Mouse (Mus musculus) kidney, adult 9 months (tissue): Measurements from ENCODE around the gene Rhot2.
A peak's percentile ranks its signal among the peaks of the same experiment; 100 is the strongest.

Source experiments
- DNase-seq: peaks from one replicate; pipeline ENCODE4 v3.0.0; 2022

Rhot2 gene

GRCm38 (mm10) chr17:25844396-25844901, at the start of gene Rhot2:
Gene Rhot2, minus strand, starts transcription at chr17:25844851.
- DNase-seq = peak; percentile 97

DNA sequence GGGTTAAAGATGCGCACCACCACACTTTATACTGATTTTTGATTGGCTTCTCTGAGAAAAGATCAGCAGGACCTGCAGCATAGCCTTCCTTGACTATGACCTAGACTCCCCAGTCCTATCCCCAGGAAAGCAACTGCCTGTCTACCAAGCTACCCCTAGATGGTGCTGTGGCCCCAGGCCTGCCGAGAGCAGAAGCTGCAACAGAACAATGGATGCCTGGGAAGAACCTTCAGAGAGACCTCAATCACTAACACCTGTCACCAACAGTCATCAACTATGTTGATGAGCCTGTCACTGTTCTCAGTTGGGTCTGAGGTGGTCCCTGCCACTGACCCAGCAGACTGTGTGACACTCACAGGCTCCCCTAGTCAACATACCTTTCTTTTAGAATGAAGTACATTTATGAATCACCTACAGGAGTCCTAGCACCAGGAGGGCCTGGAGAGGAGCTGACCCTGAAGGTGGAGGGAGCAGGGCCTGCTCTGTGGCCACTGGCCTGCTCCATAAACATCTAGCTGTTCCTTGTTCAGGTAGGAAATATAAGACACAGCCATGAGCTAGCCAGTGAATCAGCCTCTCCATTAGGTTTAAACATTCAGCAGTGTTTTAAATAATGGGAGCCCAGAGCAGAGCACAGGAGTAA, 49.4 kb upstream of the Rhot2 start:
- DNase-seq = peak; percentile 80

GRCm38 (mm10) chr17:25888837-25889236, 44.2 kb upstream of the Rhot2 start:
- DNase-seq = no peak

GRCm38 (mm10) chr17:25887467-25887866, 42.8 kb upstream of the Rhot2 start:
- no peak for DNase-seq

DNA sequence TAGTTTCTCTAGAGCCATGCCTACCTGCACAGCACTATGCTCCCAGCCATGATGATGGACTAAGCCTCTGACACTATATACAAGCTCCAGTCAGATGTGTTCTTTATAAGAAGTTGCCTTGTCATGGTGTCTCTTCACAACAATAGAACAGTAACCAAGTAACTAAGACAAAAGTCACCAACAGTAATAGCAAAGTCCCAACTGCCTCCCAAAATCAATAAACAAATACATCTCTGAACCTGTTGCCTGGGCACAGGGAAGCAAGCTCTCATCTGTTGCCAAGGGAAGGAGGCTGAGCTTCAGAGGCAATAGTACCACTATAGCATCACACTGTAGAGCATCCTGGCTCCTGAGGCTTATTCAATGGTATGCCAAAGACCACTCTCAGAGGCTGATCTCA, 42.2 kb upstream of the Rhot2 start:
- DNase-seq = no peak

- peak; percentile 43 for DNase-seq
These were observed 41.0 kb upstream of the Rhot2 start for GRCm38 (mm10) chr17:25885636-25886035.

GRCm38 (mm10) chr17:25883824-25884223, 39.2 kb upstream of the Rhot2 start:
- DNase-seq = no peak

GRCm38 (mm10) chr17:25883268-25883667, 38.6 kb upstream of the Rhot2 start:
- DNase-seq = no peak

DNA sequence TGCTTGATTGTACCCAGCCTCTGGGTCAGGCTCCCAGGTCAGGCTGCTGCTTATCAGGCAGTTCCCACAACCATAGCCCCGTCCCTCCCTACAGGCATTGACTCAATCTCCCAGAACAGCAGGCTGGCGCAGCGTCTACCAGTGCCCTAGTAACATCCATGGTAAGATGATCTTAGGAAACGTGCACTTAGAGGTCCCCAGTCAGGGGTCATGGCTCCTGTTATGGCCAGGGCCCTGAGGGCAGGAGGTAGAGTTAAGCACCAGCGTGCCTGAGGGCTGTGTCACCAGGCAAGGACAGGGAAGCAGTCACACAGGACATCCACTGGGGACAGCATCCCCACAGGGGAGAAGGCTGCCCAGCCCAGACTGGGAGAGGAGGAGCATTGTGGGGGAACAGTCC, 37.7 kb upstream of the Rhot2 start:
- DNase-seq = peak; percentile 18

GRCm38 (mm10) chr17:25881691-25882090, 37.0 kb upstream of the Rhot2 start:
- DNase-seq = peak; percentile 27

DNA sequence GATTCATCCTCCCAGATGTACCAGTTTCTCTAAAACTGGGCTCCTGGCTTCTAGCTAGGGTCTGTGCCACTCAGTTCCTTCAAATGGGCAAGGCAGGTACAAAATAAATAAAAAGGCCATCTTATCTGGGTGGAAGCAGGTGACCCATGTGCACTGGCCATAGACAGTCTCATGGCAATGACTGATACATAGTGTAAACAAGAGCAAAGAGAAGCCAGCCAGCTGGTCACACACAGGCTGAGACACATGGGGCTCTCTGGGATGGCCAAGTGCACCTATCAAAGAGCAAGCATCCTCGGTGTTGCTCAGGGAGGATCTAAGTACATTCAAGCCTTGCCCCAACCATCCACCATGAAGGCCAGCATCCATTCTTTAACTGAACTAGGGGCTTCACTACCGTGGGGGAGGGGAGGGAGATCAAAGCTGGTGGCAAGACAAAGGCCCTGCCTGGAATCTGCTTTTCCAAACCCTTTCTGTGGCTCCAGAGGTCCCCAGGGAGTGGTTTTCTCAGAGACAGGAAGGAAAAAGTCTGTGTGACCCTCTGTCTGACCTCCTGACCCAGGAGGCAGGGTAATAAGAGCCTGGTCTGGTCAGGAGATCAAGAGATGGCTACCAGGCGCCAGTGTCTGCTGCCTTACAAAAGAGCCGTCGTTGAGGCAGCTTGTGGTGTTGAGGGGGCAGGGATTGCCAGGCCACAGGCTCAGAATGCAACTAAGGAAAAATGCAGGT, 36.4 kb upstream of the Rhot2 start:
- DNase-seq = peak; percentile 53

GRCm38 (mm10) chr17:25880196-25880910, 35.7 kb upstream of the Rhot2 start, which contains the start of gene Wfikkn1:
Gene Wfikkn1, minus strand, starts transcription at chr17:25880858.
- peak; percentile 31 for DNase-seq

DNA sequence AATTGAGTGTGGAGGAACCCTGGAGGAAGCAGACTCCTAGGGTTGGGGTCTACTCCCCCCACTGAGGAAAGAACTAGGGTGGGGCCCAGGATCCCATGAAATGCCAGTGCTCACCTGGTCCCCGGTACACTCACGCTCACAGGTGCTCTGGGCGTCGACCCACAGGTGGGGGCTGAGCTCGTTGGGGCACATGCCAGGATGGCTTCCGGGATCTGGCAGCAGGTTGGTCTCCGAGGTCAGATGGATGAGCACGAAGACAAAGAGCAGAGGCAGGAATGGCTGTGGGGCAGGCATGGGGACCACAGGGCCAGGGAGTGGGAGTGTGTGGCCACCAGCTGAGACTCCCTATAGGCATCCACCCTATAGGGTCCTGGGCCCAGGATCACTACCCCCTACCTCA, 35.1 kb upstream of the Rhot2 start:
- peak; percentile 24 for DNase-seq

DNA sequence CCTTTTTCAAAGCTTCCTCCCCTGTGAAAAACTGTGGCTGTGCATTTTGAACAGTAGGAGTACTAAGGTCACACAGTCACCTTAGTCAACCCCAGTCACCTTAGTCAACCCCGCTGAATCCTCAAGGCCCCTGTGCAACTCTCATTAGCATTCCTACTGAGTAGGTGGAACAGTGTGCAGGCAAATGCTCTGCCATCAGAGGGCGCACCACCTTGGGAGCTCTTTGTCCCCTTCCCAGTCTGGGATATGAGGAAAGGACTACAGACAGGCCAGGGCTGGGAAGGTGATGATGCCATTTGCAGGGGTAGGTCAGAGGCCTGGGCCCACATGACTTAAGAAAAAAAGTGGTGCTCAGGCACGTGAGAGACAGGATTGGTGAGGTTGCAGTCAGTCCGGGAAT, 34.6 kb upstream of the Rhot2 start:
- DNase-seq = peak; percentile 91

DNA sequence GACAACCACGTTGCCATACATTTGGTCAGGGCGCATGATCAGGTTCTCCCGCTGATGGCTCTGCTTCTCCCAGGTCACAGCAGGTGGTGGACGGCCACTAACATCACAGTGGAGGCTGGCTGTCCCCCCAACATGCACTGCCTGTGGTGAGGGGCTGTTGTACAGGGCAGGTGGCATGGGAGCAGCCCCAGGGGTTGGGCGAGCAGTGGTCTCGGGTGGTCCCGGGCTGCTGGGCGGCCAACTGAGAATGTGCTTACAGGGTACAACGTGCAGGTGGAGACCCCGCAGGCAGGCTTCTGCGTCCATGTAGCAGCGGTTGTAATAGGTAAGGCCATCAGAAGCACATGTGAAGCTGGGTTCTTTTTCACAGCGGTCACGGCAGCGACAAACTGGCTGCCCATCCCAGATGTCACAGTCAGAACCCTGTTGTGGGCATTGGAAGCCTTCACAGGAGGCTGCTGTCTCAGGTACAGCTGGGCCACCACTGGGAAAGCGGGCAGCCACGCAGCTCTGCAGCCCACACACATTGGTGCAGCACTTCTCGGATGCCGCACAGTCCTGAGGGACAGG, 34.0 kb upstream of the Rhot2 start:
- peak; percentile 20 for DNase-seq

GRCm38 (mm10) chr17:25877741-25878610, 33.3 kb upstream of the Rhot2 start:
- DNase-seq = peak; percentile 28

- peak; percentile 17 for DNase-seq
These were observed 32.4 kb upstream of the Rhot2 start for GRCm38 (mm10) chr17:25877025-25877424.

GRCm38 (mm10) chr17:25876347-25876915, 31.8 kb upstream of the Rhot2 start:
- DNase-seq = peak; percentile 90

DNA sequence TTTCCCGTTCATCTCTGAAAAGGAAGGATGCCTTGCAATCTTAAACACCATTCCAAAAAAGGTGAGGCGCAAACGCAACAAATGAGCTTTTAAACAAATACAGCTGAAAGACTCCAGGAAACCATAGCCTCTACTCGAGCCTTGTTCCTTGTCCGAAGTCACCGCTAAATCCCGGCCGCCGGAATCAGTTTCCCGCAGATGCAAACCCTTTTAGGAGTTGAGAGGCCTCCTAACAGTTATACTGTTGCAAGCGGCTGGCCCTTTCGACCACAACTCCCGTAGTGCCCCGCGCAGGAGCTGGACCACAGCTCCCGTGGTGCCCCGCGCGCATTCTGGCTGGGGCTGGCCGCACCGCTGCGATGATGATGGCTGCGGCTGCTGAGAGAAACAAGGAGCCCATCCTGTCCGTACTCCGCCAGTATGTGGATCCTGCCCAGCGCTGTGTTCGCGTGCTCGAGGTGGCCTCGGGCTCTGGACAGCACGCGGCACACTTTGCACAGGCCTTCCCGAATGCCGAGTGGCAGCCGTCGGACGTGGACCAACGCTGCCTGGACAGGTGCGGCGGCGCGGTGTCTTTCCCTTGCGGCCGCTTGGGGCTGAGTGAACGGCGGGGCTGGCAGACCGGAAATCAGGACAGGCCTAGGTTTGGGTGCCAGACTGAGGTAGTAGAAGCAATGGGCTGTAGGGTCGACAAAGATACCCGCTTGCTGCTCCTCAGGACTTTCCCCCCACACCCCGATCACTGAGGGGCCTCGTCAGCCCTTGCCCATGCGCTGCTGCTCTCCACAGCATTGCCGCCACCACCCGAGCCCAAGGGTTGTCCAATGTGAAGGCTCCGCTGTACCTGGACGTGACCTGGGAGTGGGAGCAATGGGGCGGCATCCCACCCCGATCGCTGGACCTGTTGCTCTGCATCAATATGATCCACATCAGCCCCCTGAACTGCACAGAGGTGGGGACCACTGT, 30.8 kb upstream of the Rhot2 start:
- DNase-seq = peak; percentile 92

DNA sequence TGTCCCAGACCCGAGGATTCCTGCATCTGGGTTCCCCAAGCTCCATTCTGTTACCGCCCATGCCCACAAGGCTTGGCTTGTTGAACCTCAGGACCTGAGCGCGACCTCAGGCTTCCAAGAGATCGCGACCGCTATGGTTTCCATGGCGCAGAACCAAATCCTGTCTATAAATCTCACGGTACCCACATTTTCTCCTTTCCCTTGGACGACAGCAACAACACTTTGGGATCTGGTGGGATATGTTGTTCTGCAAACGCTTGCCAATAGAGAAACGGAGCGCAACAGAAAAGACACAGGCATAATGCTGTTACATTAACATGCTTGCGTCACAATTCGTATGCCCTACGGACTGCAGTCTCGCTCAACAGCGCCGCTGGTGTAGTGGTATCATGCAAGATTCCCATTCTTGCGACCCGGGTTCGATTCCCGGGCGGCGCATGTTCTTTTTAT, 30.1 kb upstream of the Rhot2 start, which contains the start of gene Mettl26:
Gene Mettl26 (plus strand): TSS at position 354 of the 450 bp plus-strand sequence.
- peak; percentile 94 for DNase-seq
